Mouse (Mus musculus): ENCODE measurements around the gene Sf3b3.

- no peak for TF ChIP-seq CTCF (IDR thresholded peaks at IDR 0.05; ENCODE audit: extremely low read depth, insufficient read length, insufficient replicate concordance, low read depth, low read length)
- no peak for TF ChIP-seq POLR2A (IDR thresholded peaks at IDR 0.05; ENCODE audit: low read depth, low read length)
Measured at GRCm38 (mm10) chr8:110816990-110817389, 29.6 kb downstream of the Sf3b3 start.

All from small intestine, adult 2 months (tissue).